Mouse (Mus musculus): Measurements from ENCODE around the gene Ngb.

DNA sequence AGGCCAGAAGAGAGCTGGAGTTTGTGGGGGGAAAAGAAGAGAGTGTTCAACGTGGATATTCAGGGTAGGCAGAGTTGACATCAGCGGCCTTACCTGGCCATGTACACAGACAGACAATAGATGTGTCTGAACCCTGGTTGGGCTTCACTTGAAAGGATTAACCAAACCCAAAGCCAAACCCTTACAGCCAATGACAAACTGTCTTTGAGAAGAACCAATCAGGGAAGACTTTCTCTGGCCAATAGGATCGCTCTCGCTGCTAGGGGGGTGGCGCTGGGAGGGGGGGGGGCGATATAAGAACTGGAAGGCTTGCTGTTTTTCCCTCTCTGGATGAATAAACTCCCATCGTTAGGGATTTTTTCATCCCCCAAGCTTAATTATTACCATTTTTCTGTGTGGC is 15.1 kb downstream of the Ngb start:
- TF ChIP-seq CTCF (IDR thresholded peaks at IDR 0.05; ENCODE audit: low read depth, low read length) (no peak), TAL1 (conservative IDR thresholded peaks at IDR 0.05; ENCODE audit: low read depth, low read length) (no peak), POLR2AphosphoS5 (IDR thresholded peaks at IDR 0.05; ENCODE audit: insufficient replicate concordance, low read depth, low read length) (no peak), GATA1 (IDR thresholded peaks at IDR 0.05; ENCODE audit: borderline replicate concordance, low read length) (no peak), GATA2 (IDR thresholded peaks at IDR 0.05; ENCODE audit: borderline replicate concordance, low read depth, low read length) (no peak)
